Comparison of ENCODE assay signal across 8 mouse cellular contexts in genomic region chr9:44379862-44380261, GRCm38 (mm10). TPM values are rescaled to one million over a fixed set of nuclear protein-coding genes. Genes with fewer than 3 reads are reported as not detected.
A peak's percentile ranks its signal among the peaks of the same experiment; 100 is the strongest.
DNase-seq lines count a peak whose midpoint lies in the region; ATAC-seq and TF ChIP-seq lines count a peak whose summit lies in the region.

No protein-coding gene starts in this region.

- 2% methylated on average over 15 of the region's 15 CpGs for WGBS in kidney, adult 2 months
- 9% methylated on average over 15 of the region's 15 CpGs for WGBS in limb, embryonic 14.5 days
- 4% methylated on average over 15 of the region's 15 CpGs for WGBS in stomach, embryonic 16.5 days

- no peak for ATAC-seq in G1E (ENCODE audit: extremely low read depth, insufficient number of reproducible peaks, low FRiP score, poor library complexity, severe bottlenecking)
- peak; percentile 14; the same call in 1 of the 2 replicates for ATAC-seq in erythroblast, adult 5-6 weeks (replicated peaks; ENCODE audit: low FRiP score, poor library complexity, severe bottlenecking)
- 0 out of 2 replicates have a peak, but pooled peaks have one; percentile 2 for ATAC-seq in limb, embryonic 14.5 days (ENCODE audit: low FRiP score, low read depth)
- no peak; the same call in 1 of the 2 replicates for ATAC-seq in stomach, embryonic 16.5 days (ENCODE audit: insufficient read depth, low FRiP score)

- peak overlapping the region; percentile 90 for H3K9ac ChIP-seq in limb, embryonic 14.5 days (ENCODE audit: low read depth, low read length, severe bottlenecking)
- H3K9ac ChIP-seq in stomach, embryonic 16.5 days (ENCODE audit: low read length) = peak overlapping the region; percentile 83

- peak overlapping the region; percentile 95 for H3K4me2 ChIP-seq in limb, embryonic 14.5 days (replicated peaks; ENCODE audit: low read depth, low read length, severe bottlenecking)
- H3K4me2 ChIP-seq in stomach, embryonic 16.5 days (ENCODE audit: low read depth, low read length) = peak overlapping the region; percentile 63

- no peaks in the 10 kb centered on the region for H3K27me3 ChIP-seq in kidney, adult 2 months (replicated peaks; ENCODE audit: control insufficient read depth, insufficient read depth, low read length)
- H3K27me3 ChIP-seq in G1E (ENCODE audit: insufficient read depth, low read length) = no peaks in the 10 kb centered on the region
- no peaks in the 10 kb centered on the region for H3K27me3 ChIP-seq in limb, embryonic 14.5 days (ENCODE audit: control insufficient read depth, insufficient read depth, low read length)
- no peaks in the 10 kb centered on the region for H3K27me3 ChIP-seq in stomach, embryonic 16.5 days (ENCODE audit: control insufficient read depth, insufficient read depth, low read length)

- H3K36me3 ChIP-seq in kidney, adult 2 months (ENCODE audit: control insufficient read depth, insufficient read depth, low read length) = peaks cover under 1% of the 10 kb centered on the region; the same call in 1 of the 2 replicates
- H3K36me3 ChIP-seq in G1E (replicated peaks) = peaks cover 58% of the 10 kb centered on the region
- H3K36me3 ChIP-seq in limb, embryonic 14.5 days (ENCODE audit: control insufficient read depth, insufficient read depth, low read length) = peaks cover 39% of the 10 kb centered on the region
- H3K36me3 ChIP-seq in stomach, embryonic 16.5 days (ENCODE audit: control insufficient read depth, insufficient read depth, low read length) = peaks cover 26% of the 10 kb centered on the region

- intact Hi-C loops in gastrocnemius, postnatal 14 days (cut with DNase I; ENCODE audit: low total_unique reads) = no loop called here

- peaks cover 9% of the 10 kb centered on the region; the same call in 1 of the 2 replicates for H3K4me1 ChIP-seq in kidney, adult 2 months (ENCODE audit: control insufficient read depth, insufficient read depth, low read length)
- peaks cover 35% of the 10 kb centered on the region for H3K4me1 ChIP-seq in G1E (ENCODE audit: insufficient read depth, low read depth, low read length)
- H3K4me1 ChIP-seq in limb, embryonic 14.5 days (ENCODE audit: control insufficient read depth, insufficient read depth, low read length) = peaks cover 7% of the 10 kb centered on the region
- peaks cover 12% of the 10 kb centered on the region for H3K4me1 ChIP-seq in stomach, embryonic 16.5 days (ENCODE audit: control insufficient read depth, insufficient read depth, low read length)

- TF ChIP-seq CTCF in kidney, adult 2 months (conservative IDR thresholded peaks at IDR 0.05; ENCODE audit: insufficient read depth, insufficient read length, low read depth, low read length) = no peak
- no peak for TF ChIP-seq CTCF in G1E (IDR thresholded peaks at IDR 0.05; ENCODE audit: low read depth, low read length)

- peak overlapping the region; percentile 49 for H3K27ac ChIP-seq in kidney, adult 2 months (ENCODE audit: insufficient read depth, low read depth, low read length)
- peak overlapping the region; percentile 84 for H3K27ac ChIP-seq in limb, embryonic 14.5 days (replicated peaks; ENCODE audit: low read depth, low read length)
- peak overlapping the region; percentile 87 for H3K27ac ChIP-seq in stomach, embryonic 16.5 days (ENCODE audit: low read length)

- H3K4me3 ChIP-seq in kidney, adult 2 months (ENCODE audit: insufficient read depth, low read depth, low read length) = peak overlapping the region; percentile 86
- peak overlapping the region; percentile 82 for H3K4me3 ChIP-seq in G1E (ENCODE audit: low read depth, low read length)
- peak overlapping the region; percentile 88 for H3K4me3 ChIP-seq in limb, embryonic 14.5 days (replicated peaks; ENCODE audit: low read length)
- peak overlapping the region; percentile 91 for H3K4me3 ChIP-seq in stomach, embryonic 16.5 days (replicated peaks; ENCODE audit: low read length)

- no peaks in the 10 kb centered on the region for H3K9me3 ChIP-seq in G1E (replicated peaks)
- no peaks in the 10 kb centered on the region for H3K9me3 ChIP-seq in limb, embryonic 14.5 days (ENCODE audit: control insufficient read depth, low read length)
- no peaks in the 10 kb centered on the region for H3K9me3 ChIP-seq in stomach, embryonic 16.5 days (replicated peaks; ENCODE audit: control insufficient read depth, low read length)

- DNase-seq in kidney, adult 2 months = no peak
- DNase-seq in kidney, adult 9 months = no peak
- DNase-seq in G1E (ENCODE audit: low spot score) = no peak
- no peak for DNase-seq in limb, embryonic 14.5 days (ENCODE audit: low spot score)
- no peak for DNase-seq in left cerebral cortex, adult 11 months (ENCODE audit: low spot score)
- DNase-seq in gastrocnemius, postnatal 14 days = no peak

- TF ChIP-seq POLR2A in kidney, adult 2 months (IDR thresholded peaks at IDR 0.05; ENCODE audit: low read depth, low read length) = no peak
- TF ChIP-seq POLR2A in limb, embryonic 14.5 days (IDR thresholded peaks at IDR 0.05; ENCODE audit: borderline replicate concordance, extremely low read depth, insufficient read depth, insufficient read length) = no peak

RNA-seq across cellular contexts. Expression of gene Hyou1, which starts 0.6 kb away (rescaled TPM):
- polyA plus RNA-seq in kidney, adult 2 months (2012; rRNA removed) = 42.3 and 45.0 TPM in 2 replicates
- 51.8 and 55.8 TPM in 2 replicates for total RNA-seq in G1E (2014; fragmentation: Nextera tagmentation)
- 31.2 and 36.6 TPM in 2 replicates for total RNA-seq in G1E (2017)
- polyA plus RNA-seq in G1E (2012) = 21.1 and 27.9 TPM in 2 replicates
- total RNA-seq in erythroblast, adult 5-6 weeks (2015; ENCODE audit: low replicate concordance) = 12.1 and 14.0 TPM in 2 replicates
- total RNA-seq in erythroblast, adult 5-6 weeks (2017; ENCODE audit: low replicate concordance) = 16.7 and 18.1 TPM in 2 replicates
- 64.1 and 64.4 TPM in 2 replicates for polyA plus RNA-seq in limb, embryonic 14.5 days (2012; rRNA removed)
- polyA plus RNA-seq in limb, embryonic 14.5 days (2014; fragmentation: Nextera tagmentation; extraction: Ambion mirVana) = 27.5 and 28.5 TPM in 2 replicates
- 33.8 and 41.3 TPM in 2 replicates for polyA plus RNA-seq in stomach, embryonic 16.5 days (2015; fragmentation: Nextera tagmentation; extraction: Ambion mirVana)
- 10 to 100 TPM; 25.9 to 30.6 TPM for total RNA-seq in gastrocnemius, postnatal 14 days (2021)

RNA-seq across cellular contexts. Expression of gene Slc37a4, which starts 16.8 kb away (rescaled TPM):
- polyA plus RNA-seq in kidney, adult 2 months (2012; rRNA removed) = 295 and 303 TPM in 2 replicates
- total RNA-seq in G1E (2014; fragmentation: Nextera tagmentation) = 10.0 and 16.0 TPM in 2 replicates
- 24.4 and 31.7 TPM in 2 replicates for total RNA-seq in G1E (2017)
- polyA plus RNA-seq in G1E (2012) = 10.4 and 11.8 TPM in 2 replicates
- 4.0 and 25.9 TPM in 2 replicates for total RNA-seq in erythroblast, adult 5-6 weeks (2015; ENCODE audit: low replicate concordance)
- total RNA-seq in erythroblast, adult 5-6 weeks (2017; ENCODE audit: low replicate concordance) = 2.5 and 4.0 TPM in 2 replicates
- 17.5 and 21.6 TPM in 2 replicates for polyA plus RNA-seq in limb, embryonic 14.5 days (2012; rRNA removed)
- 12.5 and 16.0 TPM in 2 replicates for polyA plus RNA-seq in limb, embryonic 14.5 days (2014; fragmentation: Nextera tagmentation; extraction: Ambion mirVana)
- 34.4 and 35.6 TPM in 2 replicates for polyA plus RNA-seq in stomach, embryonic 16.5 days (2015; fragmentation: Nextera tagmentation; extraction: Ambion mirVana)
- total RNA-seq in gastrocnemius, postnatal 14 days (2021) = 100 to 1,000 TPM; 164 to 179 TPM

RNA-seq across cellular contexts. Expression of gene Vps11, which starts 18.4 kb away (rescaled TPM):
- 31.2 and 34.1 TPM in 2 replicates for polyA plus RNA-seq in kidney, adult 2 months (2012; rRNA removed)
- total RNA-seq in G1E (2014; fragmentation: Nextera tagmentation) (13.6 and 15.7 TPM in 2 replicates), G1E (2017) (26.4 and 27.0 TPM in 2 replicates)
- polyA plus RNA-seq in G1E (2012) = 6.7 and 7.7 TPM in 2 replicates
- total RNA-seq in erythroblast, adult 5-6 weeks (2015; ENCODE audit: low replicate concordance) = 7.7 and 8.2 TPM in 2 replicates
- 7.8 and 12.1 TPM in 2 replicates for total RNA-seq in erythroblast, adult 5-6 weeks (2017; ENCODE audit: low replicate concordance)
- 28.5 and 32.9 TPM in 2 replicates for polyA plus RNA-seq in limb, embryonic 14.5 days (2012; rRNA removed)
- polyA plus RNA-seq in limb, embryonic 14.5 days (2014; fragmentation: Nextera tagmentation; extraction: Ambion mirVana) = 27.8 and 29.9 TPM in 2 replicates
- 30.0 and 31.6 TPM in 2 replicates for polyA plus RNA-seq in stomach, embryonic 16.5 days (2015; fragmentation: Nextera tagmentation; extraction: Ambion mirVana)
- total RNA-seq in gastrocnemius, postnatal 14 days (2021) = 10 to 100 TPM; 15.6 to 16.9 TPM

RNA-seq across cellular contexts. Expression of gene Rps25, which starts 27.1 kb away (rescaled TPM):
- polyA plus RNA-seq in kidney, adult 2 months (2012; rRNA removed) = 192 and 299 TPM in 2 replicates
- total RNA-seq in G1E (2014; fragmentation: Nextera tagmentation) (661 and 718 TPM in 2 replicates), G1E (2017) (2,498 and 2,521 TPM in 2 replicates)
- polyA plus RNA-seq in G1E (2012) = 230 and 272 TPM in 2 replicates
- total RNA-seq in erythroblast, adult 5-6 weeks (2015; ENCODE audit: low replicate concordance) = 639 and 656 TPM in 2 replicates
- 277 and 380 TPM in 2 replicates for total RNA-seq in erythroblast, adult 5-6 weeks (2017; ENCODE audit: low replicate concordance)
- polyA plus RNA-seq in limb, embryonic 14.5 days (2012; rRNA removed) = 680 and 1,089 TPM in 2 replicates
- polyA plus RNA-seq in limb, embryonic 14.5 days (2014; fragmentation: Nextera tagmentation; extraction: Ambion mirVana) = 2,627 and 2,837 TPM in 2 replicates
- 1,506 and 1,598 TPM in 2 replicates for polyA plus RNA-seq in stomach, embryonic 16.5 days (2015; fragmentation: Nextera tagmentation; extraction: Ambion mirVana)
- 1,000 to 10,000 TPM in 1 of 2 experiments, 100 to 1,000 TPM in 1; 952 to 1,089 TPM for total RNA-seq in gastrocnemius, postnatal 14 days (2021)

RNA-seq across cellular contexts. Expression of gene Trappc4, which starts 27.5 kb away (rescaled TPM):
- polyA plus RNA-seq in kidney, adult 2 months (2012; rRNA removed) = 50.1 and 55.9 TPM in 2 replicates
- total RNA-seq in G1E (2014; fragmentation: Nextera tagmentation) (31.8 and 52.9 TPM in 2 replicates), G1E (2017) (69.1 and 71.4 TPM in 2 replicates)
- 6.3 and 9.6 TPM in 2 replicates for polyA plus RNA-seq in G1E (2012)
- 27.0 and 53.0 TPM in 2 replicates for total RNA-seq in erythroblast, adult 5-6 weeks (2015; ENCODE audit: low replicate concordance)
- total RNA-seq in erythroblast, adult 5-6 weeks (2017; ENCODE audit: low replicate concordance) = 2.5 and 12.2 TPM in 2 replicates
- 81.5 and 85.7 TPM in 2 replicates for polyA plus RNA-seq in limb, embryonic 14.5 days (2012; rRNA removed)
- 127 and 144 TPM in 2 replicates for polyA plus RNA-seq in limb, embryonic 14.5 days (2014; fragmentation: Nextera tagmentation; extraction: Ambion mirVana)
- 112 and 116 TPM in 2 replicates for polyA plus RNA-seq in stomach, embryonic 16.5 days (2015; fragmentation: Nextera tagmentation; extraction: Ambion mirVana)
- 10 to 100 TPM; 17.5 to 19.9 TPM for total RNA-seq in gastrocnemius, postnatal 14 days (2021)

Comparison
In these comparisons a context has a peak if more than half of its experiments do, and no peak if none do; other contexts are left out.
1. ATAC-seq: peak in erythroblast, adult 5-6 weeks (single experiment) and limb, embryonic 14.5 days (single experiment); none in G1E (single experiment) and stomach, embryonic 16.5 days (single experiment).
2. Peak in every context shown above with its lines, with median percentiles within 50 percentile points of each other: H3K27ac ChIP-seq and H3K4me3 ChIP-seq.